Mouse (Mus musculus) ES-Bruce4 (cell line): ENCODE measurements at regions not wholly inside any gene's neighbourhood (a gene's known extent, or its start where the extent isn't known, plus 50 kb on each side); places are given as distances from the start of the nearest gene placed in this dataset.

ENCODE experiments used
- CTCF ChIP-seq: IDR thresholded peaks from one replicate; pipeline ENCODE4 v1.8.1; 2011; ENCODE audit warnings: low read depth, low read length
- EP300 ChIP-seq: IDR thresholded peaks from 2 replicates; pipeline ENCODE4 v1.6.1; 2011; ENCODE audit warnings: low read depth, low read length; ENCODE audit not compliant: insufficient read depth
- POLR2A ChIP-seq: IDR thresholded peaks from one replicate; pipeline ENCODE4 v1.8.1; 2011; ENCODE audit warnings: low read length; ENCODE audit not compliant: insufficient read depth

GRCm38 (mm10) chr2:133387349-133387748 lies 164.6 kb upstream of the Bmp2 start:
- TF ChIP-seq CTCF (no peak), POLR2A (no peak), EP300 (no peak)
